Mouse (Mus musculus) frontal cortex, postnatal 10 days (tissue): Measurements from ENCODE around the gene Fsd1.

Source experiments
- DNase-seq, 2 experiments: peaks; one replicate each; pipeline ENCODE4 v3.0.0; 2022; ENCODE audit warnings: low spot score in 2 of 2, mixed read lengths in 1 of 2

Fsd1 gene

DNA sequence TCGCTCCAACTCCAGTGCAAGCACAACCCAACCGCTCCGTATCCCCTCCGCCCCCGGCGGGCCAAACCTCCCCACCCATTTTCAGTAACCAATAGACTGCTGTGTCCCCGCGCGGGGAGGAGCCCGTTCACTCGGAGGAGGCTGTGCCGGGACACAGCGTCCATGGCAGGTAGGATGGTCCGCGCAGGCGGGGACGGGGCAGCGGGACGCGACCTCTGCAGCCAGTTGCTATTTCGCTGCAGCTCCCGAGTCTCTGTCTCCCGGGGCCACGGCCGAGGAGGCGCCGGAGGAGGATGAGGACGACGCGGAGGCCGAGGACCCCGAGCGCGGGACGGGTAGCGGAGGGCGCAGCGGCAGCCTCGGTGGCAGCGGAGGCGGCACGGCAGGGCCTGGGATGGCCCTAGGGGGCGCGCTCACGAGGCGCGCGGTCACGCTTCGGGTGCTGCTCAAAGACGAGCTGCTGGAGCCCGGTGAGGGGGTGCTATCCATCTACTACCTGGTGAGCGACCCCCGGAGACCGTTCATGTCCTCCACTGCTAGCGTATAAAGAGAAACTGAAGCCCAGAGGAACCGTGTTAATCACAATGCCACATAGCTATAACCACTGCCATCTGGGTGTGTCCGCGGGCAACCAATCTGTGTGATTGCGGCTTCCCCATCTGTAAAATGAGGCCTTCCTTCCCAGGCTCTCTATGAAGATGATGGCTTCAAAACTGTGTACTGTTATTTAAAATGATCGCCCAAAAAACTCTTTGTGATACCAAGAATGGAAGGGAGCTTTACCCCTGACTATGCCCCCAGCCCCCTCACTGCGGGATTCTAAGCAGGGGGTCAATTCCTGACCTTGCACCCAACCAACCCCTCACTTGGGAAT, 23.0 kb downstream of the Fsd1 start:
- peak; percentile 90 to 91 for DNase-seq

DNA sequence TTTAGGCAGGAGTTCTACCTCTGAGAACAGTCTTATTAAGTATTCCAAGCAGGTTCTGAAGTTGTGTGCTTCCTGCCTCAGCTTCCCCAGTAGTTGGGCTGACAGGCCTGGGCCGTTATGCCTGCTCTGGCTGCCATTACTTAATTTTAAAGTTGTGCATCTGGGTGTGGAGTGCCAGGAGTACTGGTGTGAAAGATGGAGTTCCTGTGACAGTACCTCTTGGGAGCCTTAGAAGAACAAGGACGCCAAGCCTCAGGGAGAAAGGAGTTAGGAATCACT, 23.6 kb downstream of the Fsd1 start:
- DNase-seq = no peak

DNA sequence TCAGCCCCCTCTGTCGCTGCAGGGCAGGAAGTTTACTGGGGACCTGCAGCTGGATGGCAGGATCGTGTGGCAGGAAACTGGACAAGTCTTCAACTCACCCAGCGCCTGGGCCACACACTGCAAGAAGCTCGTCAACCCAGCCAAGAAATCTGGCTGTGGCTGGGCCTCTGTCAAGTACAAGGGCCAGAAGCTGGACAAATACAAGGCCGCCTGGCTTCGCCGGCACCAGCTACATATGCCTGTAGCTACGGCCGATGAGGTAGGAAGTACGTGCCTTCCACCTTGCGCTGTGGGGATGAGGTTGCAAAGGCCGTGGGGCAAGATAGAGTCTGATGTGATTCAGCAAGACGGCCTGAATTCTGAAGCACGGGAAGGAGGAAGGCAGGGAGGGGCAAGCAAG, 23.9 kb downstream of the Fsd1 start:
- no peak for DNase-seq

DNA sequence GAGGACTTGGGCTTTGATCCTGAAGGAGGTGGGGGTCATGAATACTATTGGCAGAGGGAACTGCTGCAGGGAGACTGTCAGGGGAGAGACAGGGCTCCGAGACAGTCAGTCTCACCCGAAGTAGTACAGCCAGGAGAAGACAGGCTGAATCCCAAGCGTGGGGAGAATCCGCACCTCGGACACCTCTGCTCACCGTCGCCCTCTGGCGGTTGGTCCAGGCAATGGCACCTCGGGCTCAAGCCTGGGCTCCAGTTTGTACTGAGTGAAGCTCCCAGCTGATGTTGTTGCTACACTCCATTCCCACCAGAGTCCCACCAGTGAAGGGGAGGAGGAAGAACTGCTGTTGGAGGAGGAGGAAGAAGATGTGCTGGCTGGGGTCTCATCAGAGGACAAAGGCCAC, 24.4 kb downstream of the Fsd1 start:
- peak in 1 of 2 experiments; percentile 71 for DNase-seq

DNA sequence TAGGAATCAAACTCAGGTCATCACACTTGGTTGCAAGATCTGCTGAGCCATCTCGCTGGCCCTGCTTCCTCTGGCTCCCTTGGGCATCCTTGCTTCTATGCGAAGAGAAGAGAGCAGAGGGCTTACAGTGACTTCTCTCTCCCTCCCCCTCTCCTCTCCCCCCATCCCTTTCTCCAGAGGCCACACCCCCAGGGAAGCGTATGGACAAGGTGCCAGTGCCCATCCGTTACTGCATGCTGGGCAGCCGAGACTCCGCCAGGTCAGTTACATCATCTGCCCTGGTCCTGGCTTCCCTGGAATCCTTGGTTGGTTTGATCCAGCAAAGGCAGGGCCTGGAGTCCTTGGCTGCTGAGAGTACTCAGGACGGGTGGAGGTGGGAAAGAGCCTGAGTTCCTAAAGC, 25.1 kb downstream of the Fsd1 start:
- no peak for DNase-seq

DNA sequence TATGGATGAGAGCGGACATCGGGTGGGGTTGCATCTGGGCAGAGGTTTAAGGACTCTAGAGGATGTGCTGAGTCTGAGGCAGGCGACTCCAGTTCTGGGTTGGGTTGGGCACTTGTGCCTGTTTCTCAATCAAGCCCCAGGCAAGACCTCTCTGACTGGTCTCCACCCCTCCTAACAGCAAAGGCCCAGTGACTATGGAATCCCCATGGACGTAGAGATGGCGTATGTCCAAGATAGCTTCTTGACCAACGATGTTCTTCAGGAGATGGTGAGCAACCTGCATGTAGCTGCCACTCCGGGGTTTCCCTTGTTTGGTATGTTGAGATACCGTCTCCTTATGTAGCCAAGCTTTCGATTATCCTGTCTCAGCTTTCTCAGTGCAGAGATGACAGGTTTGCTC, 29.0 kb downstream of the Fsd1 start:
- DNase-seq = no peak

DNA sequence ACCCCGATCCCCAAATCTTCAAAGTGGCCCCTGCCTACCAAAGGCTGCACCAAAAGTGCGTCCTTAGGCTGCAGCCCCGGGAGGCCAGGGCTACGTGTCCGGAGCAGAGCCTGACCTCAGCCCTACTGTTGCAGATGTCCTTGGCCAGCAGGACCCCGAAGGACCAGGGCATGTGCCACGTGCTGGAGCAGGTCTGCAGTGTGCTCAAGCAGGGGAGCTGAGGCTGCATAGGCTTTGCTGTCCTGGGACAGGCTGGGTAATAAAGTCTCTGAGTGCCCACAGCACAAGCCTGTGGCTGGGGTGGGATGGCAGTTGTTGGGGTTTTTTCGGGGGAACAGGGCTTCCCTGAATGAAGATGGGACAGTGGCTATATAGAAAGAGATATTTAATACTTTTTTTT, 30.1 kb downstream of the Fsd1 start:
- DNase-seq = no peak

DNA sequence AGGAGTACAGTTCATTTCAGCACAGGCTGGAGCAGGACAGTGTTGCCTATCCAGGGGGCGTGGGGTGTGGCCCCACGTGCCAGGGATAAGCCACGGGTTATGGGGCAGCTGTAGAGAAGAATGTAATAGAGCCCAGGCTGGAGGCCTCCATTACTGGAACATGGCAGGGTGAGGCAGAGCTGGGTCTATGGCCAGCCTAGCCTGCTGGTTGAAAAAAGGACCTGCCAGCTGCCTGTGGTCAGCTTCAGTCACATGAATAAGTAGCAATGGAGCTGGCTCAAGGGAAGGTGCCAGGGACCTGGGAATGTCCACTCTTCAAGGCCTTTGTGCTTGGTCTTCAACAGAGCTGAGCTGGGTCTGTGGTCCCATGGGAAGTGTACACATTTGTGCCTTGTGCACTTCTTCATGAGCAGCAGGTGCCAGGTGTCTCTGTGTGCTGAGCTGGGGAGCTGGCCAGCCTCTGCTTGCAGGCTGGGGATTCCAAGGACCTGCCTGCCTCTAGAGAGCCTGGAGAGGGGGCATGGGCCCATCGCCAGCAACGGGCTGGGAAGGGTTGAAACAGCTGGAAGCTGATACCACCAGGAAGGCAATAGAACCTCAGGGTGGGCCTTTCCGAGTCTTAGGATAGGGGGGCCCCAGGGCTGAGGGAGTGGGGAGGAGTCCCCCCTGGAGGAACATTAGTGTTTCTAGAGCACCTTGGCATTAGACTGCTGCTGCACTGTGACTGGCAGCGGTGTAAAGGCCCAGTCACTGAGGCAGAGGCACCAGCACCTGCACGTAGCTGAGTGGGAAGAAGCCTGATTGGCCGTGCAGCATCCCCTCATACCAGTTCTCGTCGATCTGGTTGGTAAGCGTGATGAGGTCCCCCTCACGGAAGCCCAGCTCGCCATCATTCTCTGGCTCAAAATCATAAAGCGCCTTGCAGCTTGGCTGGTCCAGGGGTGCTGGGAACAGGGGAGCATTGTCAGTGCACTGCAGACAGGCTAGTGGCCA, 30.8 kb downstream of the Fsd1 start:
- DNase-seq = no peak

DNA sequence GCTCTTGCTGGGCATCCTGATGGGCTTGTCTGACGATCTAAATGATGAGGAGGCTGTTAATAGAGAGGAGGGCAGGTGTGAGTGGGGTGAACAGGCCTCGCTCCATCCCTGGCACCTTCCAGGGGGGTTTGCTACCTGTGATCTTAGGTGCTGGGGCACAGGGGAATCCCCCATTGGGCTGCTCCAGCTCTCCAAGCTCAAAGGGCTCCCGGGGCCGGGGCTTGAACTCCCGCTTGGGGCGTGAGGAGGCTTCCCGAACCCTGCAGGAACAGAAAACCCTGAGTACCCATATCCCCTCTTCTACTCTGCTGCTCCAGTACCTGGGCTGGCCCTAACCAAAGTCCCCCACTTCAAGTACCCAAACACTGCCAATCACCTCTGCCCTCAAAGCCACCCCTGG, 31.5 kb downstream of the Fsd1 start:
- no peak for DNase-seq

DNA sequence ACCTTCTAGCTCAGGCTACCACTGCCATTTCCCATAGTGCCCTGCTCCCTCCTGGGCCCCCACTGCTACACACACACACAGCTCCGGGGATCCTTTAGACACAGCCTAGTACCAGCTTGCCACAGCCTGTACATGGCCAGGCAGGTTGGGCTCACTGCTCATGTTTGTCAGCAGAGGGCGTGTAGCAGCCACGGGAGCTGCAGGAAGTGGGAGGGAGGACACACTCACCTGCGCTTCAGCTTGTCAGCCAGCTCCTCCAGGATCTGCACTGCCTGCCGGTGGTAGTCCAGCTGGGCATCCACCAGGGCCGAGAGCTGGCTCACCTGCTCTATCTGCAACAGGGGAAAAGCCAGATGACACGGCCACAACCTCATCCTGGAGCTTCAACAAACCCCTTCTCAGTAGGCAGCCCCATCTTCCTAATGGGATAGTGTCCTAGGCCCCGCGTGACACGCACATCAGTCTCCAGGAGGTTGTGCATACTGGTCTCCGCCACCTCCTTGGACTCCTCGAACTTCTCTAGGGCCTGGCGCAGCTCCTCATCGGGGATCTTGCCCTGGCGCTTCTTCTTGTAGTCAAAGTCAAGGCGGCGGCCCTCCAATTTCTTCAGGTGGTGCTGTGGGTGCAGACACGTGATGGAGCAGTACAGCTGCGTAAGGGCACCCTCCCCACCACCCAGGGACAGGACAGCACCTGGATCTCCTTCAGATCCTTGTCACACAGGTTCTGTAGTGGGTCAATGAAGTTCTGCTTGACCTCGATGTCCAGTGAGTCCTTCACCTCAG, 32.2 kb downstream of the Fsd1 start:
- no peak for DNase-seq

DNA sequence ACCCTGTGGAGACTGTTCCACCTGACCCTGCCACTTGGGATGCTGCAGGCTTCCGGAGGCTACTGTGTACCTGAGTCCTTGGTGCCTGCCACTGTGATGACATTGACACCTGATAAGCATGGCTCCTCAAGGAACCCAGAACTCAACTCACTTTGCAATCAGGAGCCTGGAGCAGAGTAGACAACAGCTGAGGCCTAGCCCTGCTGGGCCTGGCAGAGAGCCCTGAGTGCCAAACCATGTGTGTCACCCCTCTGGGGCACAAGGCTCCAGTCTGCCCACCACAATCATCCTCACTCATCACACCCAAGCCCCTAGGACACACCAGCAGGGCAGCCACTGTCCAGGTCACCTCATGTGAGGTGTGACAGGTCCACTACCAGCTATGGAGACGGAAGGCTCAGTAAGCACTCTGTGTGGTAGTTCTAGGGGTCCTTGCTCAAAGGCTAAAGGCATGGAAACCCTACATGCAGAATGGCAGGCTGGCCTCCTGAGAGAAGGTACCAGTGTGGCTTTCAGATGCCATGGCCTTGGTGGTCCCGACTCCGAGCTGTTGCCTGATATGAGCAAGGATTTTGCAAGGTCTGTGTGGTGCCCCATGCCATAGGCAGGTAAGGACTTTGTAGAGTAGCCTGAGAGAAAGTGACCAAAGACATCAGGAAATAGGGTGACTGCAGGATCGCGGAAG, 34.2 kb downstream of the Fsd1 start:
- DNase-seq = no peak

DNA sequence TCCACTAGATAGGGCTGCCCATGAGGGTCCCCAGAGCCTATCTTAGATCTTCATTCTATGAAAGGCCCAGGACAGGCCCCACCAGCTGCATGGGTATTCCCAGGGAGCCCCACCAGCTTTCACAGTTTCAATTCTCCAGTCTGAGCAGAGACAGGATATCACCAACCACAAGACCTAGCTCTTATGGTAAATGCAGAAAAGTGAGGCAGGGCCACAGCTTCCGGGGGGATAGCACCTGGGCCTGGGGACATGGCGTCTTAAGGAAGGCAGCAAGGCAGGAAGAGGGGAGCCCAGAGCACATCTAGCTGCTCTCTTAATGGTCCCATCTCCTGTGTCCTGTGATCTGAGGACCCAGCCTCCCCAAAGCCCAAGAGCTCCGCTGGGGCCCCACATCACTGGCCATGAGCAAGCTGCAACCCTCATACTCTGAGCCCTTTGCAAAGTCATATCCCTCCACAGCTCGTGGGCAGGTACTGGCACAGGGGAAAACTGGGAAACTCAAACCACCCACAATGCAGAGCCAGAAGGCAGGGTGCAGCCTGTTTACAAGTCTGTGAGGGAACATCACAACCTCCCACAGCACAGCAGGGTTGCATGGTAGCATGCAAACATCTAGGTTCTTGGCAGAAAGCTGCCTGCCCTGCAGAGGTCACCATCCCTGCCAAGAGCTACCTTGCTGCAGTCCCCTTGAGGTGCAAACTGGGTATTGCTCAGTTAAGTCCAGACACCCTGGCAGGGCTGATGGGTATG, 35.0 kb downstream of the Fsd1 start:
- no peak for DNase-seq

DNA sequence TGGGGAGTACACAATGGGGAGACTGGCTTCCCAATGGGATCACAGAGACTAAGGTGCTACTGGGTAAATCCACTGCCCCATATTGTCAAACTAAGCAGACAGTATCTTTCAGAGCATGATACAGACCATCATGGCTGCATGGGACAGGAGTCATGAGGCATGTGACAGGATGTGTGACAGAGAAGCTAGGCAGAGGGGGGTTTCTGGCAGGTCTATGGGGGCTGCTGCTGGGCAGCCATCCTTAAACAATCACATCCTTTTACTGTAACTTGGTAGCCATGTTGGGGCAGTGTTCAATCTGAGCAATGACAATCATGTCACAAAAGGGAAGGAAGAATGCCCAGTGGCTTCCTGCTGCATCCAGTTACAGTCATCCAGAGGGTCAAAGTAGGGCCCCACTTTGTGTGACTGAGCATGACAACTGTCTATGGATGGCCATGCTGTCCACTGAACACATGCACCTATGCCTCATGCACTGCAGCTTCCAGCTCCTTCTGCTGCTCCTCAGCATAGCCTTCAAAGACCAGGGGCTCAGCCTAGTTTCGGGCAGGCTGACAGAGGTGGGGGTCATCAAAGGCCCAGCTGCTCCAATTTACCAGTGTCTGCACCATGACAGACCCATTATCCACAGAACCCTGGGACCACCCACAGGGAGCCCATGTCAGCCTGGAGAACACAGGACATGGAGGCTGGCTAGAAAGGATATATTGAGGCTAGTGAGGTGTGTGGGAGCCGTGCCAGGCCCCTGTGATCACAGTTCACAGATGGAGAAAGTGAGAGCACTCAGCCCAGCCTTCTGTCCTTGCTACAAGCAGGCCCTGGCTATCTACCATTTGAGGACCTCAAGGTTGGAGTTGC, 36.1 kb downstream of the Fsd1 start:
- no peak for DNase-seq

DNA sequence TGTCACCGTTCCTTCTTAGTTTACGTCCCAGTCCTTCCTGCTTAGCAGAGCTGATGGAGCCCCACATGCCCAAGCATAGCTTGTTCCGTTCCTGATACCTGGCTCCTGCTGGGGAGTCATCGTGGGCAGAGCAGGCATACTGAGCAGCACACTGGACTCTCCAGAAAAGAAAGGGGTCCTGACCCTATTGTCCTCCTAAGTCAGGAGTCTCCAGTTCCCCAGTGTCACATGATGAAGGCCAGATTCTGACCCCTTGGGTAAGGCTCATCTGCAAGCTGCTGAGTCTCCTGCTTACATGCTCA, 36.6 kb downstream of the Fsd1 start:
- no peak for DNase-seq

DNA sequence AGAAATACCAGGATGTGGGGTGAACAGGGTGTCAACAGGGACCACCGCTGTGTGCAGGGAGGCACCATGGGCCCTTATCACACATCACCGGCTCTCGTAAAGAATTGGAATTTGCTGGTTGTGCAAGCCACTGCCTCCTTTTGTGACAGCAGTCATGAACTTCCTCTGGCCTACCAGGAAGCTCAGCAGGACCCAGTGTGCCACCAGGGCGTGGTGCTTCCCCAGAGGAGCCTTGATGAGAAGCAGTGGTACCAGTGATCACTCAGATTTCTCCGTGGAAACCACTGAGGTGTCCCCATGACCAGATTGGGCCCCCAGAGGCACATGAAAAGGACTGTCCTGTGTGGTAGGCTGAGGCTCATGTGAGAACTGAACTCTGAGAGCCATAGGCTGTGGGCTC, 37.1 kb downstream of the Fsd1 start:
- peak in 1 of 2 experiments; percentile 7 for DNase-seq

DNA sequence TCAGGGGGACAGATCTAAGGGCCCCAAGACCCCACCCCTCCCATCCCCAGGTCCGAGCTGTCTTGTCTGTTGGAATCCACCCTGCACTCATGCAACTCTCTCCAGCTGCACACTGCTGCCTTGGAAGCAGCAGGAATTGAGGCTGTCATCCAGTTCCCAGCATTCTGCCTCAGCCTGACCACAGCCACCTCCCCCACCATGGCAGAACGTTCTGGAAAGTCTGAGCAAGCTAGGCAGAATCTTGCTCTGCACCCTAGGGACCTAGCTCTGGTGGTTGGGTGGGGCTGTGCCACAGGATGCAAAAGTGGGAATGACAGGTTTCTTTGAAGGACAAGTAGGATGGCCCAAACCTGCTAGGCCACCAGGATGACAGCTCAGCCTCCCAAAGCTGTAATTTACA, 38.2 kb downstream of the Fsd1 start:
- DNase-seq = no peak

DNA sequence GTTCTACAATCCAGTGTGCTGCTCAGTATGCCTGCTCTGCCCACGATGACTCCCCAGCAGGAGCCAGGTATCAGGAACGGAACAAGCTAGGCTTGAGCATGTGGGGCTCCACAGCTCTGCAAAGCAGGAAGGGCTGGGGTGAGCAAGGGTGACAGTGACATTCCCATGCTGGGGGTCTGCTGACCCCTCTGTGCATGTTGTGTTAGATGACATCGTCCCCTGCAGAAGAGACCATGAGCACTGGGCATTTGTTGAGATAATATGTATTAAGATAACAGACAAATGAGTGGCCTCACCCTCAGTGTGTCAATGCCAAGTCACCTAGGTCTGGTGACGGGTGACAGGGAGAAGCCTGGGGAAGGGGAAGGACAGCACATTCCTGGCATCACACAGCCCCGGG, 38.6 kb downstream of the Fsd1 start:
- no peak for DNase-seq

DNA sequence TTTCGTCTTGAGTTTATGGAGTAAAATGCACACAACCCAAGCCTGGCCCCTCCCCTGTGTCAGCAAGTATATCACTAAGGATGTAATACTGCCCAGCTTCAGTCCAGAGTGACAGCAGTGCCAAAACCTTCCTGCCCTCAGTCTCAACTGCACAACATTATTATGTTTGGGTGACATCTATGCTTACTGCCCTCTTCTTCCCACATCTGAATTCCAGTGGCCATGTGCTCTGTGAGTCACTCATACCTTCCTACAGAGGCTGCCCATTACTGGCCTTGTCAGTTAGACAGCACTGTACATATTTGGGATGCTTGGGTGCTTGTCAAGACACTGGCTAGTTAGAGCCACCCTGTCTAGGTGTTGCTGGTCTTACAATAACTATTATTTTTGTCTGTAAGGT, 40.0 kb downstream of the Fsd1 start:
- no peak for DNase-seq

DNA sequence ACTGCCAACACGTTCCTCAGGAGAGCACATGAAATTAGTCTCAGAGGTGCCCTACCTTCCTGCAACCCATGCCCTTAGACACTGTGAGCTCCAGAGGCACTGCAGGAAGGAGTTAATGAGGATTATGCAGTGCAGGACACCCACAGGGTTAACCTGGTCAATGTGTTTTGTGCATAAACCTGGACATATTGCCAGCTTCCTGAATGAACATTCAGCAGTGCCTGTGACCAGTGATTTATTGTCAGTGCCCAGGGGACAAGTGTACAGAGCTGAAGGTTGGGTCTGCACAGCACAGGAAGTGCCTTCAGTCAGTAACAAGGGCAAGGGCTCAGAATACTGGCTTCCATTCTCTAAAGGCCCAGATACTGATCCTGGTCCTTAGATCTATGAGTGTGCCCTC, 40.6 kb downstream of the Fsd1 start:
- DNase-seq = no peak

DNA sequence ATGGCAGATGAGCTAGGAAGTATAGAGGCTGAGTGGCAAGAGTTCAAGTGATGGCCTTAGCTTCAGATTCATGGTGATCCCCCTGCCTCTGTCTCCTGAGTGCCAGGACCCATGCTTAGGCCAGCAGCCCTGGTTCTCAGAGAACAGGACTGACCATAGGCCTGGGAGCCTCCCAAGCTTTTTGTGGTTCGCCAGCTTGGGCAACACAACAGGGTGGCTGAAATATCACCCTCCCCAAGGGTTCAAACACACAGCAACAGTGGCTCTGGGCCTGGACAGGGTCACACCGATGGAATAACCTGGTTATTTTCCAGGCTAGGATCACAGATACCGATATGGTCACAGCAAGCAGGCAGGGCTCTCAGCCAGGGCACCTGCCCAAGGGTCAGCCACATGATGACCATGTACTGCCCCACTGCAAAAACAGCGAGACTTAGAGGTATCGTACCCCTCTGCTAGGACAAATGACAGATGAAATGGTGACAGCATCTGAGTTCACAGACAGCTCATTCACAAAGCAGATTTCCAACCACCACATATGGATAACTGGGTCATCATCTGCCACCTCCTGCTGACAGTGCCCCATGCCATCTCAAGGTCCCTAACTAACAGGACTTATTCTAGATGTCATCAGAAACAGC, 41.6 kb downstream of the Fsd1 start:
- no peak for DNase-seq
